Mouse (Mus musculus) ES-E14 (cell line): ENCODE measurements around the gene Ankrd34a. TPM values are rescaled to one million over a fixed set of nuclear protein-coding genes. Genes with fewer than 3 reads are reported as not detected.
A peak's percentile ranks its signal among the peaks of the same experiment; 100 is the strongest.

ENCODE experiments used
- DNase-seq: peaks from one replicate; pipeline ENCODE4 v3.0.0-alpha.2; 2013; ENCODE audit warnings: low read depth, low spot score
- H3K27ac ChIP-seq: 2 replicates; pipeline ENCODE4 v1.5.1; 2012; ENCODE audit warnings: low read depth, mild to moderate bottlenecking, low read length, moderate library complexity, mixed read lengths; ENCODE audit not compliant: poor library complexity, insufficient read depth, severe bottlenecking
- H3K36me3 ChIP-seq: 2 replicates; pipeline ENCODE4 v1.6.1; 2012; ENCODE audit warnings: mild to moderate bottlenecking, low read length, moderate library complexity, mixed read lengths; ENCODE audit not compliant: control insufficient read depth, poor library complexity, insufficient read depth, severe bottlenecking
- H3K4me1 ChIP-seq, 2 experiments: fragments of 150-350 bp in 1 of 2; sonication (generic) in 1 of 2; 2 replicates each; pipeline ENCODE4 v1.6.1; 2012; ENCODE audit warnings: low read length in 2 of 2, mild to moderate bottlenecking in 1 of 2, mixed read lengths in 1 of 2; ENCODE audit not compliant: control insufficient read depth in 2 of 2, insufficient read depth in 2 of 2, poor library complexity in 1 of 2
- H3K4me3 ChIP-seq, 2 experiments: fragments of 150-350 bp in 1 of 2; sonication (generic) in 1 of 2; 2 replicates each; pipeline ENCODE4 v1.5.1; 2012; ENCODE audit warnings: low read length in 2 of 2, low read depth in 1 of 2, mild to moderate bottlenecking in 1 of 2, mixed read lengths in 1 of 2; ENCODE audit not compliant: insufficient read depth in 1 of 2, poor library complexity in 1 of 2, severe bottlenecking in 1 of 2
- H3K9ac ChIP-seq: 2 replicates; pipeline ENCODE4 v1.6.1; 2012; ENCODE audit warnings: low read depth, mild to moderate bottlenecking, low read length, mixed read lengths; ENCODE audit not compliant: poor library complexity, insufficient read depth, severe bottlenecking
- H3K9me3 ChIP-seq: fragments of 150-350 bp; sonication (generic); 2 replicates; pipeline ENCODE4 v1.6.1; 2012; ENCODE audit warnings: low read depth, mild to moderate bottlenecking, low read length; ENCODE audit not compliant: control insufficient read depth, insufficient read depth
- CHD2 ChIP-seq: IDR thresholded peaks from 2 replicates; pipeline ENCODE4 v1.6.1; 2014; ENCODE audit warnings: mild to moderate bottlenecking, low read depth, low read length, inconsistent platforms
- HCFC1 ChIP-seq: IDR thresholded peaks from 2 replicates; pipeline ENCODE4 v1.6.1; 2012; ENCODE audit warnings: low read length, inconsistent platforms, borderline replicate concordance; ENCODE audit not compliant: insufficient read depth
- MAFK ChIP-seq: IDR thresholded peaks from 2 replicates; pipeline ENCODE4 v1.6.1; 2014; ENCODE audit warnings: mild to moderate bottlenecking, low read depth, low read length, inconsistent platforms; ENCODE audit not compliant: insufficient read depth
- ZC3H11A ChIP-seq: IDR thresholded peaks from 2 replicates; pipeline ENCODE4 v1.6.1; 2012; ENCODE audit warnings: low read depth, mild to moderate bottlenecking, inconsistent platforms, low read length, borderline replicate concordance
- ZNF384 ChIP-seq: IDR thresholded peaks from 2 replicates; pipeline ENCODE4 v1.6.1; 2012; ENCODE audit warnings: low read depth, low read length, inconsistent platforms
- in situ Hi-C, 2 experiments: fragments of 600-800 bp; cut with MboI; formaldehyde crosslinking; loops; one replicate each; pipeline ENCODE4 v1.15.1; 2025; ENCODE audit warnings: low sequenced_read_pairs in 2 of 2, inconsistent platforms in 1 of 2; ENCODE audit not compliant: unreplicated experiment in 2 of 2
- total RNA-seq: library from RNA; depleted of rRNA; stranded (reverse); fragments of 300-350 nt; gene quantifications from 2 replicates; pipeline ENCODE4 v1.2.3, GENCODE M21; 2012

Gene Ankrd34a
- total RNA-seq, 1 experiment: 0.67 TPM

DNA sequence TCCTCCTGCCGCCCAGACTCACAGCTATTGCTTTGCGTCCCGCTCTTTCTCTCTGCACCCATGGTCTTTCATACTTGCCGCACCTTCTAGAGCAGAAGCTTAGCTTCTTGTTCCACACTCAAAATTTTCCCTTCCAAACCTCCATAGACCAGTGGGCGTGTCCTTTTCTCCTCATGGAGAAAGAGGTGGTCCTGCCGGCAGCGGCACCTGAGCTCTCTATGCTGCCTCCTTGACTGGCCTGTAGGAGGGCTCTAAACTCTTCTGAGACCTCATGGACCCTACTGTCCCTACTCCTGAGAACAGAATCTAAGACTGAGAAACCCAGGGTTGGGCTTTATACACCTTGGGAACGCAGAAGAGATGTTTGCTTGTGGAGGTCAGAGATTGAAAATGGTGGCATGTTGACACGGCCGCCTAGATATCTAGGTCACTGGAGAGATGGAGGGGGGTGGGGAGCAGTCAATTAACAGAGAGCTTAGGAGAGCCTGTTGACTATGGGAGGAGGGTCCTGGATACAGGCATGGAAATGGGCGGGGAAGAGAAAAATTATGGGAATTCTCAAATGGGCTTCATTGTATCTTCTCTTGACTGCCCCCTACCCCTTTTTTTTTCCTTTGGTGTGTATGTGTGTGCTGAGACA is 26.4 kb upstream of the Ankrd34a start:
- Histone ChIP-seq H3K4me1 (peaks cover 12 to 36% of the 10 kb centered on the region in 2 experiments), H3K27ac (peak overlapping the region; percentile 72; the same call in 1 of the 2 replicates)
- DNase-seq: no peak

GRCm38 (mm10) chr3:96570643-96571042 is 25.8 kb upstream of the Ankrd34a start:
- H3K27ac ChIP-seq: peak overlapping the region; percentile 72
- in situ Hi-C loops: no loop called here
- TF ChIP-seq HCFC1 (no peak), MAFK (0 out of 2 replicates have a peak, but pooled peaks have one; percentile 32)
- H3K4me1 ChIP-seq: peaks cover 9 to 39% of the 10 kb centered on the region in 2 experiments
- H3K9me3 ChIP-seq: no peaks in the 10 kb centered on the region
- DNase-seq: no peak
- peak overlapping the region; percentile 56 to 68; a peak in 3 of 4 replicates for H3K4me3 ChIP-seq
- peak overlapping the region; percentile 83; the same call in 1 of the 2 replicates for H3K9ac ChIP-seq
- H3K36me3 ChIP-seq: no peaks in the 10 kb centered on the region

More for the DNA sequence above, 26.4 kb upstream of the Ankrd34a start:
- no peak for TF ChIP-seq ZC3H11A
- TF ChIP-seq HCFC1: no peak
- TF ChIP-seq CHD2: no peak
- TF ChIP-seq ZNF384: no peak
- TF ChIP-seq MAFK: no peak
- Histone ChIP-seq H3K9me3 (no peaks in the 10 kb centered on the region), H3K9ac (peak overlapping the region; percentile 83; the same call in 1 of the 2 replicates), H3K4me3 (peak overlapping the region; percentile 56 to 68), H3K36me3 (no peaks in the 10 kb centered on the region)
- in situ Hi-C loops: no loop called here

- Histone ChIP-seq H3K9ac (peak overlapping the region; percentile 70; the same call in 1 of the 2 replicates), H3K4me3 (peak overlapping the region; percentile 20 to 68), H3K9me3 (no peaks in the 10 kb centered on the region), H3K27ac (peak overlapping the region; percentile 90), H3K4me1 (peaks cover 9 to 43% of the 10 kb centered on the region in 2 experiments), H3K36me3 (no peaks in the 10 kb centered on the region)
- in situ Hi-C loops: no loop called here
- no peak for TF ChIP-seq MAFK
- no peak for TF ChIP-seq HCFC1
- no peak for TF ChIP-seq CHD2
- TF ChIP-seq ZC3H11A: no peak
- no peak for TF ChIP-seq ZNF384
- DNase-seq: no peak
Observed at GRCm38 (mm10) chr3:96571336-96571735, 25.1 kb upstream of the Ankrd34a start.

GRCm38 (mm10) chr3:96571896-96572698 is 24.3 kb upstream of the Ankrd34a start:
- peak overlapping the region; percentile 20 to 54 for H3K4me3 ChIP-seq
- in situ Hi-C loops: no loop called here
- H3K9me3 ChIP-seq: no peaks in the 10 kb centered on the region
- DNase-seq: no peak
- peaks cover 9 to 43% of the 10 kb centered on the region in 2 experiments for H3K4me1 ChIP-seq
- H3K9ac ChIP-seq: peak overlapping the region; percentile 70
- TF ChIP-seq HCFC1 (no peak), MAFK (no peak), ZNF384 (no peak), ZC3H11A (no peak), CHD2 (no peak)
- no peaks in the 10 kb centered on the region for H3K36me3 ChIP-seq
- peak overlapping the region; percentile 90 for H3K27ac ChIP-seq
